Mouse (Mus musculus): ENCODE measurements at regions not wholly inside any gene's neighbourhood (a gene's known extent, or its start where the extent isn't known, plus 50 kb on each side); places are given as distances from the start of the nearest gene placed in this dataset.

GRCm38 (mm10) chr3:149140461-149140860, 150.1 kb upstream of the Adgrl2 start:
- in situ Hi-C loops (cut with MboI; ENCODE audit: low pct_ligation_motif_present, low pct_unique_long_range_greater_than_20kb, low sequenced_read_pairs): no loop called here
- dilution Hi-C loops (cut with MboI; ENCODE audit: extremely low pct_ligation_motif_present, extremely low pct_unique_long_range_greater_than_20kb, low sequenced_read_pairs): no loop called here

GRCm38 (mm10) chr3:149134028-149134938, 143.9 kb upstream of the Adgrl2 start:
- Histone ChIP-seq H3K27me3 (replicated peaks) (no peaks in the 10 kb centered on the region), H3K9me3 (replicated peaks; ENCODE audit: low read length) (no peaks in the 10 kb centered on the region), H3K36me3 (replicated peaks in 1 of 2; ENCODE audit: control insufficient read depth in 1 of 2, insufficient read depth in 1 of 2, low read length in 1 of 2) (no peaks in the 10 kb centered on the region), H3K79me2 (replicated peaks; ENCODE audit: control insufficient read depth, extremely low read depth, insufficient read depth, poor library complexity, severe bottlenecking) (no peaks in the 10 kb centered on the region), H3K4me3 (replicated peaks in 1 of 3; ENCODE audit: low read depth in 2 of 3, low read length in 2 of 3, poor library complexity in 1 of 3) (no peak overlapping the region), H3K9ac (ENCODE audit: insufficient read depth, low read depth) (no peak overlapping the region), H3K4me2 (ENCODE audit: insufficient read depth, low read depth, poor library complexity, severe bottlenecking) (no peak overlapping the region), H3K4me1 (ENCODE audit: control insufficient read depth in 1 of 2, insufficient read depth in 2 of 2) (0 out of 4 replicates have a peak, but pooled peaks cover 0 to 2% of the 10 kb centered on the region in 2 experiments), H3K27ac (ENCODE audit: insufficient read depth, low read depth) (no peak overlapping the region)
- in situ Hi-C loops (cut with MboI; ENCODE audit: low pct_ligation_motif_present, low pct_unique_long_range_greater_than_20kb, low sequenced_read_pairs) (no loop called here), dilution Hi-C loops (cut with MboI; ENCODE audit: extremely low pct_ligation_motif_present, extremely low pct_unique_long_range_greater_than_20kb, low sequenced_read_pairs) (no loop called here)
- TF ChIP-seq MYC (IDR thresholded peaks at IDR 0.05; ENCODE audit: low read depth, low read length): no peak
- TF ChIP-seq KAT2A (IDR thresholded peaks at IDR 0.05; ENCODE audit: insufficient replicate concordance, low read length): no peak
- DNase-seq (ENCODE audit: extremely low read depth): no peak

More at GRCm38 (mm10) chr3:149140461-149140860, 150.1 kb upstream of the Adgrl2 start:
- Histone ChIP-seq H3K4me1 (ENCODE audit: control insufficient read depth in 1 of 2, insufficient read depth in 2 of 2) (peaks cover 10 to 11% of the 10 kb centered on the region in 2 experiments), H3K9ac (ENCODE audit: insufficient read depth, low read depth) (no peak overlapping the region), H3K79me2 (replicated peaks; ENCODE audit: control insufficient read depth, extremely low read depth, insufficient read depth, poor library complexity, severe bottlenecking) (no peaks in the 10 kb centered on the region), H3K27ac (ENCODE audit: insufficient read depth, low read depth) (no peak overlapping the region), H3K36me3 (replicated peaks in 1 of 2; ENCODE audit: control insufficient read depth in 1 of 2, insufficient read depth in 1 of 2, low read length in 1 of 2) (no peaks in the 10 kb centered on the region), H3K27me3 (replicated peaks) (no peaks in the 10 kb centered on the region), H3K9me3 (replicated peaks; ENCODE audit: low read length) (no peaks in the 10 kb centered on the region), H3K4me2 (ENCODE audit: insufficient read depth, low read depth, poor library complexity, severe bottlenecking) (no peak overlapping the region), H3K4me3 (replicated peaks in 1 of 3; ENCODE audit: low read depth in 2 of 3, low read length in 2 of 3, poor library complexity in 1 of 3) (no peak overlapping the region)
- TF ChIP-seq MEF2A (IDR thresholded peaks at IDR 0.05; ENCODE audit: borderline replicate concordance, low read depth, low read length): no peak
- TF ChIP-seq TCF12 (IDR thresholded peaks at IDR 0.05; ENCODE audit: low read depth, low read length): no peak
- no peak for TF ChIP-seq CTCF (conservative IDR thresholded peaks at IDR 0.05 in 1 of 2, IDR thresholded peaks at IDR 0.05 in 1 of 2; ENCODE audit: low read depth in 2 of 2, low read length in 2 of 2)
- TF ChIP-seq SIN3A (IDR thresholded peaks at IDR 0.05; ENCODE audit: low read length): no peak
- TF ChIP-seq MAZ (IDR thresholded peaks at IDR 0.05; ENCODE audit: low read depth, low read length): no peak
- TF ChIP-seq ZNF384 (IDR thresholded peaks at IDR 0.05; ENCODE audit: low read depth, low read length): no peak
- no peak for TF ChIP-seq BHLHE40 (IDR thresholded peaks at IDR 0.05; ENCODE audit: low read depth, low read length)
- TF ChIP-seq POLR2A (IDR thresholded peaks at IDR 0.05; ENCODE audit: low read depth, low read length): no peak
- TF ChIP-seq ZC3H11A (IDR thresholded peaks at IDR 0.05; ENCODE audit: low read depth, low read length): no peak
- TF ChIP-seq USF2 (conservative IDR thresholded peaks at IDR 0.05; ENCODE audit: low read depth, low read length): no peak
- no peak for TF ChIP-seq CHD1 (IDR thresholded peaks at IDR 0.05; ENCODE audit: low read depth, low read length)
- TF ChIP-seq NELFE (IDR thresholded peaks at IDR 0.05; ENCODE audit: low read depth, low read length): no peak
- no peak for TF ChIP-seq KAT2A (IDR thresholded peaks at IDR 0.05; ENCODE audit: insufficient replicate concordance, low read length)
- no peak for TF ChIP-seq MAFK (IDR thresholded peaks at IDR 0.05; ENCODE audit: insufficient replicate concordance, low read length)
- no peak for TF ChIP-seq SMC3 (IDR thresholded peaks at IDR 0.05; ENCODE audit: low read depth, low read length)
- TF ChIP-seq MXI1 (IDR thresholded peaks at IDR 0.05; ENCODE audit: low read depth, low read length): no peak
- no peak for TF ChIP-seq JUN (IDR thresholded peaks at IDR 0.05; ENCODE audit: insufficient read depth, low read depth, low read length)
- TF ChIP-seq MYC (IDR thresholded peaks at IDR 0.05; ENCODE audit: low read depth, low read length): no peak
- DNase-seq (ENCODE audit: extremely low read depth): no peak
